Mouse (Mus musculus) gastrocnemius, adult 2 months (tissue): Measurements from ENCODE around the gene H2-M9. TPM values are rescaled to one million over a fixed set of nuclear protein-coding genes. Genes with fewer than 3 reads are reported as not detected.

ENCODE experiments used
- DNase-seq: peaks from one replicate; pipeline ENCODE4 v3.0.0; 2022
- H3K27ac ChIP-seq: fragments of 200-600 bp; 2 replicates; pipeline ENCODE4 v1.8.1; 2022; ENCODE audit warnings: mild to moderate bottlenecking
- H3K4me3 ChIP-seq: fragments of 200-600 bp; 2 replicates; pipeline ENCODE4 v1.8.1; 2022; ENCODE audit warnings: mild to moderate bottlenecking, moderate library complexity
- CTCF ChIP-seq: fragments of 200-600 bp; IDR thresholded peaks from 2 replicates; pipeline ENCODE4 v1.8.1; 2022; ENCODE audit warnings: antibody characterized with exemption, mild to moderate bottlenecking, moderate library complexity
- intact Hi-C: fragments of 180-260 bp; cut with DNase I; formaldehyde crosslinking; loops from one replicate; pipeline ENCODE4 v1.15.1; 2025
- long read RNA-seq, 2 experiments: library from polyadenylated mRNA; stranded (forward); transcript quantifications; one replicate each; pipeline ENCODE4 v2.0.0; 2021
- total RNA-seq, 2 experiments: library from RNA; stranded (reverse); gene quantifications; 2 replicates each; pipeline ENCODE4 v1.2.3; 2021

Gene H2-M9
- total RNA-seq: not detected
- long read RNA-seq, experiment 1: 0 reads
- long read RNA-seq, experiment 2: 0 reads

DNA sequence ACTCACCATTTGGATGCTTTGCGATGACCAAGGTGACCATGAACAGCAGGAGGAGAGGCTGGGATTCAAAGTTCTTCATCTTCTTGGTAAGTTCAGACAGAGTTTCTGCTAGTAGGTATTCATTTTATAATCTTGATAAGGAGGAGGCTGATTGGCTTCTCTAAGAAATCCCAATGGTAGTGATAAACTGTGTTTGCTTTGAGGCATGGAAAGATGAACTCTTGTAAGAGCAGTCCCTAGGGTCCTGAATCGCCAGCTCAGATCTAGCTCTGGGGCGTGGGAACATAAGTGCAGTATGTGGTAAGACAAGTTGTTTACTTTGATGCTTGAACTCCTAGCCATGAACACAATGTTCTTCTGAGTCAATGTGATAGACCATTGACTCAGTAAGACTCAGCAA is at the start of gene H2-M9:
H2-M9 (minus strand) TSS at position 101 of the 400 bp plus-strand sequence.
- DNase-seq: no peak
- intact Hi-C loops: no loop called here
- no peak within 1 kb of the TSS for H3K27ac ChIP-seq
- H3K4me3 ChIP-seq: no peak within 1 kb of the TSS
- TF ChIP-seq CTCF: no peak

DNA sequence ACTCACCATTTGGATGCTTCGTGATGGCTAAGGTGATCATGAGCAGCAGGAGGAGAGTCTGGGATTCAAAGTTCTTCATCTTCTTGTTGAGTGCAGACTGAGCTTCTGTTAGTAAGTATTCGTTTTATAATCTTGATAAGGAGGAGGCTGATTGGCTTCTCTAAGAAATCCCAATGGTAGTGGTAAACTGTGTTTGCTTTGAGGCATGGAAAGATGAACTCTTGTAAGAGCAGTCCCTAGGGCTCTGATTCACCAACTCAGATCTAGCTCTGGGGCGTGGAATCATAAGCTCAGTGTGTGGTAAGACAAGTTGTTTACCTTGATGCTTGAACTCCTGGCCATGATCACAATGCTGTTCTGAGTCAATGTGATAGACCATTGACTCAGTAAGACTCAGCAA is 29.7 kb upstream of the H2-M9 start, which contains the start of gene H2-M1:
H2-M1 (minus strand) TSS at position 101 of the 400 bp plus-strand sequence.
- TF ChIP-seq CTCF: no peak
- H3K4me3 ChIP-seq: no peak within 1 kb of the TSS
- no peak within 1 kb of the TSS for H3K27ac ChIP-seq
- DNase-seq: no peak
- intact Hi-C loops: no loop called here

Other genes with a start within 250 kb of the H2-M9 start
- gene H2-M10.4, start 180.3 kb downstream of the H2-M9 start, total RNA-seq: not detected
- gene H2-M11, start 95.6 kb downstream of the H2-M9 start, total RNA-seq: not detected
- not detected for gene H2-M1, start 29.6 kb upstream of the H2-M9 start, total RNA-seq
- not detected for gene H2-M10.5, start 130.2 kb upstream of the H2-M9 start, total RNA-seq
- gene H2-M10.6, start 169.5 kb upstream of the H2-M9 start, total RNA-seq: not detected
- 10 to 100 TPM; 18.9 to 23.5 TPM for gene Trim26, start 194.5 kb upstream of the H2-M9 start, total RNA-seq
- not detected for gene Trim15, start 224.5 kb upstream of the H2-M9 start, total RNA-seq
- gene Trim10, start 226.9 kb upstream of the H2-M9 start, total RNA-seq: not detected
- gene Trim40, start 247.5 kb upstream of the H2-M9 start, total RNA-seq: not detected